In the genomic region with DNA sequence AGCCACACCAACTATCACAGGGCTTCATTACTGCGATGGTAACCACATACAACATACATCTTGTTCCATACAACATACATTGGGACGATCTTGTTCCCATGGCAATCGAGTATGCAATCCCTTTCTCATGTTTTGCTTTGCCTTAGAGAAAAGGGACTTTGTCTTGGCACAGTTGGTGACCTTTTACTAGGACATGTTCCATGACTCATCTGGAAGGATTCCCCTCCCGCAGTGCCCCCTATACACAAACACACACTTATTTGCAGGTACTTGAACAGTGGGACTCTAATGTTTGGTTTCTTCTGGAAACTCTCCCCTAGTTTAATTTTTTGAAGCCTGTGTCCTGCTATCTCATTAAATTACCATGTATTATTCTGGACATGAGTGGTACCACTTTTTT, we compare ENCODE assay signal across 18 mouse cellular contexts.
"Had no signal": no experiment of that assay in that cellular context is flagged by ENCODE, and none has a peak within 500 bp of the region (broad histone marks: within the 10 kb centered on the region; RNA-seq: fewer than 3 reads in every experiment).

No protein-coding gene starts in this region.

- H3K9me3 ChIP-seq: limb, embryonic 12.5 days; limb, embryonic 15.5 days; midbrain, embryonic 12.5 days; neural tube, embryonic 13.5 days; stomach, embryonic 15.5 days had no signal

- H3K36me3 ChIP-seq: limb, embryonic 12.5 days; limb, embryonic 15.5 days; midbrain, embryonic 12.5 days; neural tube, embryonic 13.5 days; stomach, embryonic 15.5 days had no signal

- H3K9ac ChIP-seq: limb, embryonic 12.5 days; limb, embryonic 15.5 days; liver, embryonic 14.5 days; liver, postnatal 0 days; lung, embryonic 14.5 days; midbrain, embryonic 12.5 days; neural tube, embryonic 13.5 days; stomach, embryonic 15.5 days had no signal

- H3K4me3 ChIP-seq: limb, embryonic 12.5 days; limb, embryonic 15.5 days; midbrain, embryonic 12.5 days; myocyte; neural tube, embryonic 13.5 days; stomach, embryonic 15.5 days had no signal

- DNase-seq: kidney, postnatal 25 days; liver, postnatal 0 days; retina, postnatal 1 day; right cerebral cortex, postnatal 25 days; spleen, adult 18-20 months had no signal

- H3K27ac ChIP-seq: kidney, postnatal 0 days; limb, embryonic 12.5 days; limb, embryonic 15.5 days; liver, embryonic 14.5 days; macrophage; midbrain, embryonic 12.5 days; neural tube, embryonic 13.5 days; stomach, embryonic 15.5 days had no signal

- H3K4me2 ChIP-seq: limb, embryonic 12.5 days; limb, embryonic 15.5 days; liver, embryonic 11.5 days; lung, embryonic 14.5 days; midbrain, embryonic 12.5 days; neural tube, embryonic 13.5 days; stomach, embryonic 15.5 days had no signal

- H3K27me3 ChIP-seq: limb, embryonic 15.5 days; midbrain, embryonic 12.5 days; neural tube, embryonic 13.5 days; stomach, embryonic 15.5 days had no signal

- ATAC-seq: liver, postnatal 0 days; lung, postnatal 0 days; midbrain, embryonic 16.5 days had no signal
